Mouse (Mus musculus) CD4-positive, CD25-positive, alpha-beta regulatory T cell, adult 2 months (primary cell): ENCODE measurements around the gene Evx1.

Experiments used
- DNase-seq: peaks from one replicate; pipeline ENCODE4 v3.0.0-alpha.2; 2012; ENCODE audit warnings: low read depth, low spot score

Evx1 gene

DNA sequence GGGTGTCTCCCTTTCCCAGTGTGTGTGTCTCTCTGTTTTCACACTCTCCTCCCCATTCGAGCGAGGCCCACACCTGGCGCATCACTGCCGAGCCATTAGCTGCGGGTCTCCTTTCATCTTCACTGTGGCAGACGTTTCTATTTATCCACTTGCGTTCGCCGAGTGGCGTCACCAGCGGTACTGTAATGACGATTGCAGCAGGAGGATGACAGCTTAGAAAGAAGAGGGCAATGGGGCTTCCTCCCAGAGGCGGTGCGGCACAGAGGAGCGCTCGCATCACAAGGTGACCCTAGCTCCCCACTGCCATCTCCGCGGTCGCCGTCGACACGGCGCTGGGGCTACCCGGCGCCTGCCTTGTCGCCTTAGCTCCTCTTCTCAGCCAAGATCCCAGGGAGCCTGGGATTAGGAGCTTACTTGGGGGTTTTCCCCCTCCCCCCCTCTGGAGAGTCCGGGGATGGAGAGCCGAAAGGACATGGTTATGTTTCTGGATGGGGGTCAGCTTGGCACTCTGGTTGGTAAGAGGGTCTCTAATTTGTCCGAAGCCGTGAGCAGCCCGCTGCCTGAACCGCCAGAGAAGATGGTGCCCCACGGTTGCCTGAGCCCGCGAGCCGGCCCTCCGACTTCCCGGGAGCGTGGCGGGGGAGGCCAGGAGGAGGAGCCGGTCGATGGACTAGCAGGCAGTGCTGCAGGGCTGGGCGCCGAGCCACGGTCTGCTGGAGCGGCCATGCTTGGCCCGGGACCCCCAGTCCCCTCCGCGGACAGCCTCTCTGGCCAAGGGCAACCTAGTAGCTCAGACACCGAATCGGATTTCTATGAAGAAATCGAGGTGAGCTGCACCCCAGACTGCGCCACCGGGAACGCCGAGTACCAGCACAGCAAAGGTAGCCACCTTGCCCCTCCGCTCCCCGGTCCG is at the start of gene Evx1:
Gene Evx1, plus strand, starts transcription at position 108 of the 913 bp plus-strand sequence.
- peak; percentile 36 for DNase-seq

DNA sequence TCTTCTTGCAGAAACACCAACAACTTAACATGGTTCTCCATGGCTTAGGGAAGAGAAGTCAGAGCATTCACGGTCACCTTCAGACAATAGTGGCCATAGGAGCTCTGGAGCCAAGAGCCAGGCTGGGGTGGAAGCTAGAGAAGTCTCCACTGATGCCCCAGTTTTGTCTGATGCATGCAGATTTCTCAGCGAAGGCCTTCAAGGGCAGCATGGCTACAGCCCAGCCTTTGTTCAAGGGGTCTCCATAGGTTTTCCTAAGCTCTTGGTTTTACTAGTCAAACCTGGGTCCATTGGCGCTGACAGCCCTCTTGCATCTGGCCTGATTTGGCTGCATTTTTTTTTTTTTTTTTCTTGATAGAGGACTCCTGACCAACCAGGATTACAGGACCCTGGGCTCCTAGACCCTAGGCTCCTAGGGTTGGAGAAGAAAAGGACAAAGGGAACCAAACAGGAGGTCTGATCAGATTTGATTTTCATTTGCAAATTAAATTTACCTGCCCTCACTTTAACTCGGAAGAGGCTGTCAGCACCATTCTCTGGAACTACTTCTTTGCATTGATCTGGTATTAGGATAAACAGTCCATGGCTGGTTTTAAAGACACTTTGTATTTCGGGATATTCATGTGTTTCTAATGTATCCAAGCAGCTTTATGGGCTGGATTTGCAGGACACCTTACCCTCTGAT is 49.0 kb upstream of the Evx1 start:
- DNase-seq, result no peak

DNA sequence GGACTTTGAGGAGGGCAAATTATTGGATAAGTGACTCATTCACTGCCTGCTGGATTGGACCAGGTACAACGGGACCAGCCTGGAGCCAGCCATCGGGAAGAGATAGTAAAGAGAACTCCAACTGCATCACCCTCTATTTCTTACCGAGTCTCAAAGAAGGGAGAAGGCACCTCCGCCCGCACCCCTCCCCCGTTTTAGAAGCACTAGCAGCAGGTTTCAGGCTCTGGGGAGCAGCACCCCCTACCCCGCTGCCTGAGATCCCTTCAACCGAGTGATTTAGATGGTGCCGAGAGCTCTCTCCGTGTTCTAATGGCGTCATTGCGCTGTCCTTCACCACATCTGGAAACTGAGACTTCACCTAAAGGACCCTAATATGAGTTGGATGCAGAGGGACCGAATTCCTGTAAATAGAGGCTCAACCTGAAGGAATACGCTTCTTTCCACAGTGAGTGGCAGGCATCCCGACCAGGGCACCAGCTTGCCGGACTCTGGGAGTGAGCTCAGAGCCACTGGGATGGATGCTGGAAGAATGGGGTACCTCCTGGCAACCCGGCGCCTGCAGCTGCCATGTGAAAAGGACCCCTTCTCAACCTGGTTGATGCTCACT is 47.9 kb upstream of the Evx1 start:
- no peak for DNase-seq

DNA sequence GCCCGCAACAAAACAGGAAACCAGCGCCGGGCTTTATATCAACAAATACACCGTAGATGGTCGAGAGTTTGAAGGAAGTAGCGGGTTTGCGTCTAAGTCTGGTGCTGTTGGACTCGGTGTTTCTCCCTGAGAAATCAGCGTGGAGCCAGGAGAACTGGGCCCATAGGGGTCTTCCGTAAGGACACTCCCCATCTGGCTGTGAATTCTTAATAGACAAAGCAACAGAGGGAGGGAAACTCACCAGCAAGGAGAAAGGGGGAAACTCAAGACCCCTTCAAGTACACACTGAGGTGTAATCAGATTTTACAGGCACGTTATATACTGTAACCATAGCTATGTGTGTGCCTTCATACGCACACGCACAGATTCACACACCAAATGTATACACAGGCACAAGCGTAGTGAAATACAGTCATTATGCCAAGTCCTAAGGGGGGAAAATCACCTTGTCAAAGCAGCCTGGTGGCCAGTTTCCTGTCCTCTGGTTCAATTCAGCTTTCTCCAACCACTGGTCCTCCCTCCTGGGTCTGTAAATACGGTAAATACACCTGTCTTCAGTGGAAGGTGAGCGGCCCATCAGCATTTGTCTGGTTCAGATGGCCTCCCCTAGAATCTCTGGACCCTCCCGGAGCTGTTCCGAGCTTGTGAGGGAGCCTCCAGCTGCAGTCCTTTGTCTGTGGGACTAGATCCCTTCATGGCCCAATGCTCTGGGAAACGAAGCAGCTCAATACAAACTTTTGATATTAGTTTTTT is 47.2 kb upstream of the Evx1 start:
- no peak for DNase-seq

DNA sequence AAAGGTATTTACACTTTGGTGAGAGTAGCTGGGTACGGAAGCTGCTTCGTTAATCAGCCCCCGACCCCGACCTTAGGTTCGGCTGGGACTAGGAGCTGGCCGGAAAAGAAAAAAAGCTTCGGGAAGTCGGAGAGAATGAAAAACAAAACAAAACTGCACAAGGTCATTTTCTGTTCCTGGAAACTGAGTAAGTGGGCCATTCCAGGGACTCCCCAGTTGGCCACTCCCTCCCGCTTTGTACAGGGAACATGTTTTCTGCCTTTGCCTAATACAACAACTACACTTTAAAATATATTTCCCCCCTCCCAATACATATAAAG is 46.7 kb upstream of the Evx1 start:
- no peak for DNase-seq

DNA sequence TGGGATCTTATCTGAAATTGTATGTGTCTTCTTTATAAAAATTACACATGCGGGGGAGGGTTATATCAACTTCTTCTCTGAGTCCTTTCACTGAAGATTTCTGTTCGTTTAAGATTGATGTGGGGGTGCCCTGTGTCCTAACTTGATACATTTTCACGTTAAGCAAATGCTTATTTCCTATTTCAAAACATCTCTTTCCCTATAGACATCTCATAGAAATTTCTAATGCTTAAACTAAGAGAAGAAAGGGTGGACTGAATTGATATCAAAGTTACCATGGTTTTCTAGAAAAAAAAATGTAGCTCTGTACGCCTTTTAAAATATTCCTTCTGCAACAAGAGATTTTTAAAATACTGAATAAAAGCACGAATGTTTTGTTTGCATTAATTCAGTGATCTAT is 46.1 kb upstream of the Evx1 start:
- DNase-seq, result no peak

DNA sequence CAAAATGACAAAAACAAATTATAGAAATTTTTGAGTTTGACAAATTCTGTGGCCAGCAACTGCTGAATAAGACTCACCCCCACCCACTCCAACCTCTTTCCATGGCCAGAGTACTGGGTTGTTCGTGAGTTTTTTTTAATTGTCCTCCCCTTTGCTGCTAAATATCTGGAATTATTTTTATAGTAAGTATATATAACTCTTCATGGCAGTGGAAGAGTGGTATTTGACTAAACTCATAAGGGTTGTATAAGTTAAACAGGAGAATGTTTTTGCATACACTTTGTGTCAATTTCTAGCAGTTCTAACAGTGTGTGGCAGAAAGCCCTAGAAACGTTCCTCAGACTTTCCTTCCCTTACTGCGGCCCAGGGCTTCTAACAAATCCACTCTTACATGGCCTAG is 45.6 kb upstream of the Evx1 start:
- DNase-seq, result no peak

DNA sequence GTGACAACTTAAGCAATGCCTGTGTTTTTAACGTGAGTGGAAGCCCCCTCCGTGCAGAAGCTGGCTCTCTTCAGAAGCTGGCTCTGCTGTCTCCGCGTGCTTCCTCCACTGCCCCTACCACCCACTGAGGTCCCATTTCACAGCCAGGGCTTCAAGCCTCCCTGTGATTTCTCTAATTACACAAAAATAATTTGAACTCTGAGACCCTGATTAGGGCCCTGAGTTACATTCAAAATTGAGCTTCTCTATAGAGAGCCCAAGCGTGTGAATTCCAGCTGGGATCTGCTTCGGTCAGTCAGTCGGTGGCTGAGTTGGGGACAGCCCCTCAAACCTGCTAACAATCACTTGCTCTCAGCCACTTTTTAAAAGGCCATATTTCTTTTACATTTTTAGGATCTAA is 45.0 kb upstream of the Evx1 start:
- DNase-seq, result no peak

DNA sequence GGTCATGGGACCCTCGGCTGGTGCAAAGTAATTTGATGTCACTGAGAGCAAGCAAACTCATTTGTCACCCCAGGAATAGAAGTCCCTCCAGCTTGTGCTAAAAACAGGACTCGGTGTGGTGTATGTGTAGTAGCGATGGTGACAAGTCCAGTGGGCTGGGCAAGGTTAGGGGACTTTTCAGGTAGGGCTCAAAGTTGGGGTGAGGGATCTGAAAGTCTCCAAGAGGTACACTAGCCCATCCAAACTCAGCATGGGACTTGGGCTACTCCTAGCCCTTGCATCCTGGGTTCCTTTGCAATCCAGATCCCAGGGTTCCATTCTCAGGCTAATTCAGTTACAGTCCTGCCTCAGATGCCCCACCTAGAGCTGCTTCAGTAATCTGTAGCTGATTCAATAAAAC is 44.5 kb upstream of the Evx1 start:
- no peak for DNase-seq

DNA sequence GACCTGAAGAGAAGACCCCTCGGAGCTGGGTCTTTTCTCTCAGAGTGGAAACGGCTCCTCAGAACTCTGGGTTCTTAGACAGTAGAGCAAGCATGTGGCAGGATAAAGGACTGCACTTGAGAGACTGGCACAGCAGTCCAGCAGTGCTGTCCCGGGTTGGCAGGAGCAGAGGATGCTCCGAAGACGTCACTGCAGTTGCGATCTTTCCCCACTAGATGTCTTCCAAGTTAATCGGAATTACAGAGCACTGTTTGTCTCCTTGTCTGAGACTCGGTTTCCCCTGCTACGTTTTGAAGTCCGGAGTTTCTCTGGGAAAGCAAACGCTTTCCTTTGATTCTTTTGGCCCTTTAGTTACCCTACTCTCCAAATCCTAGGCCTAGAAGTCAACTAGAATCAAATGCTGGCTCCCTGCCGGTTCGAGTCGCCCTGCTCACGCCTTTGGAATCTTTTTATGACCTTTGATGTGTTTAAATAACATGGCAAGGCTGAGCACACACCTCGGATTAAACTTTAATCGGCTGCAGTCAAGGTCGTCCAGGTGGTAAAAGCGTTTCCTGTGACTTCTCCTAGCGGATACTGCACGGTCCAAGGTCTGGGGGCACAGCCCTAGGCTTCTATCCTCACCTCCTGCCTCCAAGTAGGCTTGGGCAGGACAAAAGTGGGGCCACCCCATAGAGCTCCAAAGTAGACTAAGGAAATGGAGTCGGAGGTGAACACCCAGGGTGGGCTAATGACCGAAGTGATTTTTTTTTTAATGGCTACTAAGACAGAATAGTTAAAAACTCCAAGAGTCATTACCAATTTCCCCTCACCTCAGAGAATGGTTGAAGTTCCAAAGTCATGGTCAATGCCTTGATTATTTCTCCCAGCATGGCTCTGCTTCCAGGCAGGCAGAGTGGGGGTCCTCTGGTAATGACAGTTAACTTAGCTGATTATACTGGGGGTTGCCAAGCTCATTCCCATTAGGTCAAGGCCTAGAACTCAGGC is 42.5 kb upstream of the Evx1 start:
- DNase-seq, result peak; percentile 73

DNA sequence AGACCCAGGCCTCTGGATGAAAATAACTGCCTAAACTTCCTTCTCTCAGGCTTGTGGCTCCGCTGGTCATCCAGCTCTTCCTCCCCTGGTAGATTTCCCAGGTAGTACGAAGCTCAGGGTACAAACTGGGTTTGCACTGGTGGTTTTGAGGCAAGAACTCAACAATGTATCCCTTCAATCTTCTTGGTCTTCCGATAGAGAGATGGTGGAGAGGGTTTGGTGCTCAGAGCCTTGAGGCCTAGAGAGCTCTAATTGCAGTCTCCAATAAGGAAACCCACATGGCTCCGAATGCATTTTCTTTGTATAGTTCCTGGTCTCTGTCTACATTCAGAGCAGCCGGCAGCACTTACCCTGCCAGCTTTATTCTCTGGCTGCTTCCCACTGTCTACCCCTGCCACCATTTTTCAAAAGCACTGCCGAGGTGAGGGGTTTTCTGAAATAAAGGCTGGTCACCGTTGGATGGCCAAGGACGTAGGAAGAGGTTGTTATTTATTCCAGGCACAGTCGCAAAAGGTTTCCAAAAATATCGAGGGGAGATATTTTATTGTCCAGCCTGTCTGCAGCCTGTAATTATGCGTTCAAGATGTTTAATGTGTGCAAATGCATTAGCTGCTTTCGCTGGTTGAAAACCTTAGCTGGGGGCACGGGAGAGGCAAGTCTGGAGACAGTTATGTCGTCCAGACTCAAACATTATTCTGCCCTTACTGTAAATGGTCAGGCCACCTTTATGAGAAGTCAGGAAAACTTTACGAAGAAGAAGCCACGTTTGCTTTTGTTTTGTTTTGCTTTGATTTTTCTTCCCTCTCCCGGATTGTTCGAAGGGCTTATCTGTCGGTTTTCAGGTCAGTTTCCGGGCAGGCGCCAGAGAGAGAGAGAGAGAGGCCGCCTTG is 40.3 kb upstream of the Evx1 start:
- no peak for DNase-seq

DNA sequence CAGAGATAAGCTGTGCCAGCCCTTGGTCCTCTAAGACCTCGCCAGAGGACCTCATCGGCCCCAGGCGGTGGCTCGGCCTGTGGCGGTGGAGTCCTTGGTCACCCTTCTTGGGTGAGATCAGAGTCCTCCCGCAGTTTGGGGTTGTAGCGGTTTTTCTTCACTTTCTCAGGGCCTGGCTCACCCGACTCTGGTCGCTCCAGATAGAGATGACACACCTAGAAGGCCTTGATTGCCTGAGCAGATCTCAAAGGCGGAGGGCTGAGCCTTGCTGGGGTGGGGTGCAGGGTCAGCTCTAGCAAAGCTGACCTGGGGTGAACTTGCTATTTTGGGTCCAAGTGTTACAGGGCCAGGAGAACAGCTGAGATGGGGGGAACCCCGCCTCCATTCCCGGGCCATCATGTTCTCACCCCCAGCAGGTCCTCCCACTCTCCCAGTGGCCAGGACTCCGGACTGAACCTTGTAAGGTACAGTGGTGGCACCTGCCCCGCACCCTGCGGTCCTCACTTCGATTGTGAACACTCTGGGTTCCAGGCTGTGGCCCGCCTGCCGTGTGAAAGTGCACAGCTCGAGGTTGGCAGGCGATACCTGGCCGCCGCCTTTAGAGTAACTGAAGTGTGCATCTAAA is 39.5 kb upstream of the Evx1 start:
- no peak for DNase-seq

DNA sequence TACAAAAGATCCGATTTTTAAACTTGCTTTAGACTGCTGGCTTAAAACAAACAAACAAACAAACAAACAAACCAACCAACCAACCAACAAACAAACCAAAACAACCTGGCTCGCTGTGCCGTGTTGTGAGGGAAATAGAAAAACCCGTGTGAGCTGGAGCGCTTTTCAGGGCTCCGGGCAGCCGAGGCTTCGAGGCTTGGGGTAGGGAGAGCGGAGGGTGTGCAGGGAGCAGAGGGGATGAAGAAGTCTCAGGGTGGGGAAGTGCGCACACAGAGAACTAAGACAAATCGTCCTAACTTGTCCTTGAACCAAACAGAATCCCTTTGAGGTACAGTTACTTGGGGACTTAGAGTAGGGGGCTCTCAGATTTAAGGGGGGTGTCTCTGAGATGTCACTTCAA is 38.7 kb upstream of the Evx1 start:
- DNase-seq, result no peak

DNA sequence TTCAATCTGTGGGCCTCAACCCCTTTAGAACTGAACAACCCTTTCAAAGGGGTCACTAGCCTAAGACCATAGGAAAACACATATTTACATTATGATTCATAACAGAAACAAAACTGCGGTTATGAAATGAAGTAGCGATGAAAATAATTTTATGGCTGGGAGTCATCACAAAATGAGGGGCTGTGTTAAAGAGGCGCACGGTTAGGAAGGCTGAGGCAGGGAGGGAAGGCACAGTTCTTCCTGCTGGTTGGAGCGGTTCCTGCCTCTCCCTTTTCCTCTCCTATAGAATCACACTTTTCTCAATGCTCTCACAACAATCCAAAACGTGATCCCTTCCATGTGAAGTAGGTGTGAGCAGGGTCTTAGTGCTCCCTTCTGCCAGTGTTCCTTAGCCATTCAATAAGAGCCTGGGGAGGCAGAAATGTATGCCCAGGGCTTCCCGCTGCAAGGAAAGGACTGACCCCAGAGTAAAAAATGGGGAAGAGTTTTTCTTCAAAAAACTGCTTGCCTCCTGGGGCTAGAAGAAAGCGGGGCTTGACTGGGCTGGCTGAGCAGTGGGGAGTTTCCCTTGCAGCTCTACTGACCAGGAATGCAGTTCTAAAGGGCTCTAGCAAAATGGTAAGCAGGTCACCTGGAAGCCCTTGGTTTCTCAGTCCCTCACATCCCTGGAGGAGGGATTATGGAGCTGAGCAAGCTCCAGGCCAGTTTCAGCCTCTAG is 37.6 kb upstream of the Evx1 start:
- no peak for DNase-seq

DNA sequence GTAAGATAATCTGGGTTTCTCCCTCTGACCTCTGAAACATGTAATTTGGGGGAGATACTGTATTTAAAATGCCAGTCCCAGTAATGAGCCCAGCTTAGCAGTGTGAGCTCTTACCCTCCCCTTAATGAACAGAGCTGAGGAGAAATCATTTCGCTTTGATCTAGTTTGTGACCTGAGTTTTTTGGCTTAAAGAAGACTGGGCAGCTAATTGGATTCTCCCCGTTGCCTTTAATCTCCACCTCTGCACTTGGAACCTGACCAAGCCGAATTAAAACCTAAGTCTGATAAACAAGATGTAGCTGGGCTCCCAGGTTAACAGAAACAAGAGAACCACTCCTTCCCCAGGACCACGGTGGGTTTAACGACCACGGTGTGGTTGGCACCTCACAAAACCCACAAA is 36.9 kb upstream of the Evx1 start:
- no peak for DNase-seq

DNA sequence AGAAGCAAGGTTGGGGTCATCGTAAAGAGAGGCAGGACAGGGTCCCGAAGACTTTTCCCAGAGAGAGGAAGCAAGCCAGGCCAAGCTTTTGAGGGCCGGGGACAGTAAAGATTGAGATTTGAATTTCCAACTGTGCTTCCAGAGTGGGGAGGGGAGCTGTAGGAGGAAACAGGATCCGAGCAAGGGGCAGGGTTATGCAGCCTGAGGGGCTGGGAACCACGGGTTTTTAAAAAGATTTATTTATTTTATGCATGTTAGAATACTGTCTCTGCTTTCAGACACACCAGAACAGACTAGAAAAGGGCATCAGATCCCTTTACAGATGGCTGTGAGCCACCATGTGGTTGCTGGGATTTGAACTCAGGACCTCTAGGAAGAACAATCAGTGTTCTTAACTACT is 36.4 kb upstream of the Evx1 start:
- no peak for DNase-seq

DNA sequence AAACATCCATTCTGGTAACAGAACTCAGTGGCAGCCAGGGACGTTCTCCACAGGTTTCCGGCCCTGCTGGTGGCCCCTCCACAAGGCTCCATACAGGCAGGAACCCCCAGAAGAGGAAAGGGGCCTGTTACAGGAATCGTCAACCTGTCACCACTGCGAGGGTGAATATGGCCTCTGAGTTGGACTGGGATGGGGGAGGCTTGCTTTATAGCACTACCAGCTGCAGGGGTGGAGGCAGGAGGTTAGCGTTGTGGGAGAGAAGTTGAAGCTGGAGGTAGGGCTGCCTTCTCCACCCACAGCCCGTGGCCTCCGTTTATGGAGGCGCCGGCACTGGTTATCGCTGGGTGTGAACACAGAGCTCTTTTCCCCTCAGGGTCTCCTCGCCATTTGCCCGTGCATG is 32.2 kb upstream of the Evx1 start:
- DNase-seq, result no peak

DNA sequence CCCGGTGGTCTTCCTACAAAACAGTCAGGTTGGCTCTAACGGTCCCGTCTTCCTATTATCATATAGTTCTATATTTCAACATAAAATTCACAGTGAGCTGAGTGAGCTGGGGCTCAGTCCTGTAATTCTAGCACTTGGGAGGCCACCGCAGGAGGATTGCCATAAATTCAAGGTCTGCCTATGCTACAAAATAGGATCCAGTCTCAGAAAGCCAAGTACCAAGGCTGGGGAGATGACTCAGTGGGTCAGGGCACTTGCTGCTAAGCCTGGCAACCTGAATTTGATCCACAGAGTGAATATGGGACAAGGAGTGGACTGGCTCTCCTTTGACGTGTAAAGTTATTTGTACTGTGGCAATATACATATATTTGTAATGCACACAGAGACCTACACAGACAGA is 29.4 kb upstream of the Evx1 start:
- no peak for DNase-seq

DNA sequence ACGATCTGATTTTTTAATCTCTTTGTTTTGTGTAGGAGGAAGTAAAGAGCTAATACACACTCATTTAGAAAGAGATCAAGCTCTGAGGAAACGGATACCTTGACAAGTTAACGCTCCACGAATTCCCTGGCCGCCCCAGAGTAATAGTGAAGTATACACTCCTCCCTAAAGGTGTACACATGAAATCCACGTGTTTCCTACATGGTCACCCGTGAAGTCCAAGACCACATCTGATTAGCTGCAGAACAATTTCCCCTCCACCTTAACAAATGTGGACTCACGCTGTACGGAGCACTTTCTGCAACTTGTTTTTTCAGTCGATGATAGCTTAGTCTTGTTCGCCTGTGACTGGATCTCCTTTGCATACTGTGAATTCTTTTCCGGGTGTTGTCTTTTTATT is 23.1 kb upstream of the Evx1 start:
- no peak for DNase-seq
